10 mouse cellular contexts compared by ENCODE assay signal in the genomic region with DNA sequence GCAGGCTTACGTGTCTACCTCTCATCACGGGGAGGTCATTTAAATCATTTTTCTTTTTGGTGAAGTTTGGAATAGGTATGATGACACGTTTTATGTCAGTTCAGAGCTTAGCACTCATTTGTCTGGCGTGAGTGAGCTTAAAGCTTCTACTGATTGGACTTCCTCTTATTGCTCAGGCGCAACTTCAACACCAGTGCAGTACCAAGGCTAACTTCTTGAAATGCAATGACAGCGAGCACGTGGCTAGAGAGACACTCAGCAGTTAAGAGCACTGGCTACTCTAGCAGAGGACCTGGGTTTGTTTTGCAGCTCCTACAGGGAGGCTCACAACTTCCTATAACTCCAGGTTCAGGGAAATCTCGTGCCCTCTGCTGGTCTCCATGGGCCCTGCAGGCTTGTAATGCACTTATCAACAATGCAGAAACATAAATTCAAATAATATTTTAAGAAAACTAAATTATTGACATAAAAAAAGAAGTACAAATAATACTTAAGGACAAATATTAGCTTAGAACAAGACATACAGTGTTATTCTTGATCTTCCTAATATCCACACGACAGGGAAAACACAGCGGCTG.
DNase-seq lines count a peak whose midpoint lies in the region; ATAC-seq and TF ChIP-seq lines count a peak whose summit lies in the region.
"Had no signal": no experiment of that assay in that cellular context is flagged by ENCODE, and none has a peak within 500 bp of the region (broad histone marks: within the 10 kb centered on the region; RNA-seq: fewer than 3 reads in every experiment).

No protein-coding gene starts in this region.

- peak; percentile 67 for ATAC-seq in common myeloid progenitor, adult 5-6 weeks (replicated peaks; ENCODE audit: low read depth, poor library complexity, severe bottlenecking)
- no peak for ATAC-seq in erythroblast, adult 5-6 weeks (replicated peaks; ENCODE audit: low FRiP score, poor library complexity, severe bottlenecking)

- no peaks in the 10 kb centered on the region for H3K36me3 ChIP-seq in thymus, adult 2 months (ENCODE audit: control insufficient read depth, insufficient read depth, low read length)
- H3K36me3 ChIP-seq: forebrain, embryonic 10.5 days; hindbrain, embryonic 12.5 days had no signal

- no peak overlapping the region for H3K27ac ChIP-seq in layer of hippocampus, adult 2 months
- H3K27ac ChIP-seq in thymus, adult 2 months (ENCODE audit: control insufficient read depth, insufficient read depth, low read length): no peak overlapping the region
- H3K27ac ChIP-seq: forebrain, embryonic 10.5 days; hindbrain, embryonic 12.5 days had no signal

- H3K27me3 ChIP-seq in thymus, adult 2 months (ENCODE audit: control insufficient read depth, insufficient read depth, low read length): no peaks in the 10 kb centered on the region
- H3K27me3 ChIP-seq: hindbrain, embryonic 12.5 days had no signal

- DNase-seq in layer of hippocampus, adult 2 months (ENCODE audit: low spot score in 2 of 2): no peak
- DNase-seq in layer of hippocampus, adult 18-20 months (ENCODE audit: low spot score in 2 of 2): no peak
- peak; percentile 17 for DNase-seq in thymus, postnatal 4 days
- DNase-seq in thymus, adult 2 months: no peak
- DNase-seq in gastrocnemius, postnatal 25 days: no peak
- DNase-seq: left cerebral cortex, postnatal 4 days had no signal

- H3K4me1 ChIP-seq in thymus, adult 2 months (replicated peaks; ENCODE audit: control insufficient read depth, insufficient read depth, low read length): no peaks in the 10 kb centered on the region

- TF ChIP-seq POLR2A in thymus, adult 2 months (IDR thresholded peaks at IDR 0.05; ENCODE audit: control insufficient read depth, extremely low read depth, insufficient read depth, low read length, poor library complexity): no peak

- peak; percentile 67 for TF ChIP-seq CTCF in layer of hippocampus, adult 2 months (conservative IDR thresholded peaks at IDR 0.05)
- no peak for TF ChIP-seq CTCF in thymus, adult 2 months (IDR thresholded peaks at IDR 0.05; ENCODE audit: borderline replicate concordance, control insufficient read depth, extremely low read depth, insufficient read depth, low read length, poor library complexity)

- no peak overlapping the region for H3K4me3 ChIP-seq in layer of hippocampus, adult 2 months
- H3K4me3 ChIP-seq in thymus, adult 2 months (ENCODE audit: control insufficient read depth, insufficient read depth, low read length): no peak overlapping the region
- H3K4me3 ChIP-seq: forebrain, embryonic 10.5 days; hindbrain, embryonic 12.5 days had no signal

- WGBS in thymus, adult 2 months: 57% methylated on average over 10 of the region's 10 CpGs
